Mouse (Mus musculus): Measurements from ENCODE around the gene Opcml. TPM values are rescaled to one million over a fixed set of nuclear protein-coding genes. Genes with fewer than 3 reads are reported as not detected.
A peak's percentile ranks its signal among the peaks of the same experiment; 100 is the strongest.

The Opcml gene
- total RNA-seq, 2 experiments from 2014 or later: 0.89 to 2.6 TPM

- no peak for DNase-seq (ENCODE audit: low spot score in 2 of 2)
Observed at GRCm38 (mm10) chr9:28731811-28732602, 941.4 kb downstream of the Opcml start.

DNA sequence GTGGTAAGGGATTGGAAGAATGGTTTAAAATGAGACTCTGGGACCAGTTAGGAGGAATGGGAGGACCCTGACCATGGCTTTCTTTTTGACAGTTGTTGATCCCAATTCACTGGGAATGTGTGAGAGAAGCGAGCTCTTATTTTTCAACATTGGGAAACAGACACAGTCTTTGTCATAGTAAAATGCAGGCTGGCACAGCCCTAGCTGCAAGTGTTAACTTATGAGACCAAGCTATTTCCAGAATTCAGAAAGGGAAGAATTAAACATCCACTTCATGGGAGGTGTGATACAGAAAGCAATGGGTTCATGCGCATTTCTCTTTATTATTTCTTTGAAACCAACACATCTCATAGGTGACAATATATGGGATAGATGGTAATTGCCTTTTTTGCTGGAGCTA, 947.4 kb downstream of the Opcml start:
- DNase-seq (ENCODE audit: low spot score in 2 of 2): no peak

GRCm38 (mm10) chr9:28738451-28738860, 947.9 kb downstream of the Opcml start:
- DNase-seq (ENCODE audit: low spot score in 2 of 2): no peak

DNA sequence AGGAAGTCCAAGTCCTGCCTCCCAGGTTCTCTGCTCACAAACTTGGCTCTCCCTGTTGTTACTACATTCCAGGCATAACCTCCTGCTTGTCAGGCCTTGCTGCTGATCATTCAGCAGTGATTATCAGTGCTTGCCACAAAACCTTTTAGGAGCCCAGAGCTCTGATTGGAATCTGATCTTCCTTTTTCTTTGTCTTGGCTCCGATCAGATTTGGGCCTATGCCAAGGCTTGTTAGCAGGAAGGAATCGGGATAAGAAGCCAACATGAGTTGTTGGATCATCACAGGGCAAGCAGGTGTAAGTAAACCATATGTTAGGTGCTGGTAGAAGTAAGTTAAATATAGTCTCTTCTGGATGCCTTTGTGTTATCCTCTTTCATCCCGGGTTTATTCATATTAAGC, 954.2 kb downstream of the Opcml start:
- no peak for DNase-seq (ENCODE audit: low spot score in 2 of 2)

- peak in 1 of 2 experiments; percentile 2 for DNase-seq (ENCODE audit: low spot score in 2 of 2)
Observed at GRCm38 (mm10) chr9:28748902-28749301, 958.3 kb downstream of the Opcml start.

DNA sequence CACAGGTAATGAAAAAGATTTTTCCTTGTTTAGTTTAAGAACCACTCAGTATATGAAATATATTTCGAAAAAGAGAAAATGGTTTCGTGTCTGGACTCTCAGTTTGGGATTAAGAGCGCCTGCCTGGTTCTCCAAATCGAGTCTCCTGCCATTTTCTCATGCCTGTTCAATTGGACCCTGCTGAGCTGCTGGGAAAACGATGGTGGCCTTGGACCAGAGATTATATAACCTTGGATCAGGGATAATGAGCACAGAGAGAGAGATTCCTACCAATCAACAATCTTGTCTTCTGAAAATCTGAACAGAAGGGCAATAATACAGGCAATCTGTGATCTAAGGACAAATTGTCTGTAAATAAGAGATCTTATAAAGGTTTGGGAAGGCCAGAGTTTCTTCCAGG, 962.3 kb downstream of the Opcml start:
- DNase-seq (ENCODE audit: low spot score in 2 of 2): no peak

- DNase-seq (ENCODE audit: low spot score in 2 of 2): no peak
Observed at GRCm38 (mm10) chr9:28756841-28757451, 966.4 kb downstream of the Opcml start.

DNA sequence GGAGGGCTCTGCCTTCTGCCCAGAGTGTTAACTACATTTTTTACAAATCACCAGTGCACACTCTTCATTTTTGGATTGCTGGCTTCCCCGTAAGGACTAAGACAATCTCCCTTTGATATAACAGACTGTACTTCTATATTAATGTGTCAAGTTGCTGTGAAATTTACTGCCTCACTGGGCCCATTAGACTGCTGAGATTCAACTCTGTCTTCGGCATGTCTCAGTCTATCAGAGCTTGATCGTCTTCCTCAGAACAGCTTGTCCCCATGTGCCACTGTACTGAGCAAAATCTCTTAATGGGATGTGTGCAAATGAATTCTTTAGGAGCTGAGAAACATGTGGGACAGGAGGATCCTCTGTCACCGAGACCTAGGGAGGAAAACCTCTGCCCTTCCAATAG, 970.9 kb downstream of the Opcml start:
- DNase-seq (ENCODE audit: low spot score in 2 of 2): no peak

DNA sequence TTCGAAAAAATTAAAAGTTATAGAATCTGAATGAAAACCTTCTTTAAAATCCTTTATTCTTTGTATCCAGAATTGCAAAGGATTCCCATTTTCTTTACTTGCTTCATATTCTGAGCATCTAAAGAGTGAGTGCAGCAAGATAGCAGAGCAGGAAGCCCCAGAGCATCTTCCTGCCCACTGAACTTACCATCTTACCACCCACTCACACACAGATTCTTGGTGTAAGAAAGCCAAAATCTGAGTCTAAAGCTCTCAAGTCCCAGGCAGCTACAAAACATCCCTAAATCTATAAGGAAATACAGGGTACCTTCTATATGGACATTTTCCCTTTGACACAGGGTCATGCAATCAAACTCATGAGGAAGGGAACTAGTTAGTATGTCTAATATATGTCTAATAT, 973.6 kb downstream of the Opcml start:
- no peak for DNase-seq (ENCODE audit: low spot score in 2 of 2)

DNA sequence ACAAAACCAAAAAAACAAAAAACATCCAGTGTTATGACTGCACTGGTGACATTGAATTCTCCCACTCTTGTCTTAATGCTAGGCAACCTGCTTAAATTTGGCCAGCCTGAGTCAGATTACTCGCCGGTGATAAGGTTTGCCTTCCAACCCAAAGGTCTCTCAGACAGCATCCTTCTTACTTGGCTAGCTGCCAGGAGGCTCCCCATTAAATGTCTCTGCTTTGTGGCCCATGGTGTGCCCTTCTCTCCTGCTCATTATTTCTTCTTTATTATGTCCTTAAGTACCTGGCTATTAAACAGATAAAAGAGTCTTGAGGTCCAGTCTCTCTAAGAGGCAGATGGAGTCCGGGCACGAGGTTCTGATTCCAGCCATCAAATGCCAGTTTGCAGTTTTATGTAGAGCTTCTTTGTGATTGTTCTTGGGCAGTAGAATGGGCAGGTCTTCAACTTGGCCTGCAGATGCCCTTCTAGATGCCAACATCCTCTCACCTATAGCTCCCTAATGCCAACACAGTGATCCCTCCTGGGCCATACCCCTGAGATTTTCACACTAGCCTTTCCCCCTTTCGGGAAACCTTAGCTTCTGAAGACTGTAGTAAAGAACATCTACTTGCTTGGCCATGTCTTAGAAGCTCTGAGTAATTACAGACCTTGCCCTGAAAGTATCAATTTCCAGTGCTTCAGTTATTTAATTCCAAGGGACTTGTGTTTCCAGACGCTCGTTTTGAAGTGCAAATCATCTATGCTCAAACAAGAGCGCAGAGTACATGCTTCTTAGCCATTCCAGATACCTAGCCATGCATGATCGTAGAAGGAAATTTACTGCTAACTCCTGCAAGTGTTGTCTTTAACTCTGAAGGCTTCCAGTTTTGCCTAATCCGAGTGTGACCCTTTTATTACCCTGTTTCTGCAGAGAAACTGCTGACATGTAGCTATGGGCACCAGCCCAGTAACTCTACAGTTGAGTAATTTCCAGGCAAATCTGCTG, 986.2 kb downstream of the Opcml start:
- DNase-seq (ENCODE audit: low spot score in 2 of 2): no peak

DNA sequence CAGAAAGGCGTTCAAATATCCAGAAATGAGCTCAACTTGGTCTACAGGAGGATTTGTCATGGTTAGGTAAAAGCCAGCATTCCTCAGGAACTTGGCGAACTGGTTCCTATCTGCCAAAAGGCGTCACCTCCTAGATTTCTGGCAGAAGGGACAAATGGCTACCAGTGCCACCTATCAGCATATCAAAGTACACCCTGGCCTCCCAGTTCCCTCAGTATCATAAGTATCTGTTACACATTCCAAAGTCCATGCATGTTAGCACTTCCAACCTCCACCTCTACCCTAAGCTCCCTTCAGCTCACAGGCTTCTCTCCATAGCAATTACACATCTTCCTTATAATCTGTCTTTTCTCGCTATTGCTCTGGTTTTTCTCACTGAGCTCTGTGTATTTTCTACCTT, 993.3 kb downstream of the Opcml start:
- no peak for DNase-seq (ENCODE audit: low spot score in 2 of 2)

GRCm38 (mm10) chr9:28789439-28789838, 998.9 kb downstream of the Opcml start:
- no peak for DNase-seq (ENCODE audit: low spot score in 2 of 2)

DNA sequence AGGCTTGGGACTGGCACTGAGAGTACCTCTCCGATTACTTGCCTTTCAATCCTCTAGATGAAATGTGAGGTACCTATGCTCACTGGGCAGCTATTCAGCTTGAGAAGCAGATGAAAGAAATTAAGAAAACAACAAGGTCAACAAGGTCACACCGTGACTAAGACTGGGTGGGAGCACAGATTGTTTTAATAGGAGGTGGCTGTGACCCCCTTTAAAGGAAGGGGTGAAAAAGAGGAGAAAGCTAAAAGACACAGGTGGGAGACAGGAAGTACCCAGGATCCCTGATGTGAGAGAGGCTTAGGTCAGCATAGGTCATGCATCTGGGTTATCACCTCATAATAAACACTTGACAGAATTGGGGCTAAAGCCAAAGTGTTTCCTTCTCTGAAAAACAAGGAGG, 1009.5 kb downstream of the Opcml start:
- DNase-seq (ENCODE audit: low spot score in 2 of 2): no peak

DNA sequence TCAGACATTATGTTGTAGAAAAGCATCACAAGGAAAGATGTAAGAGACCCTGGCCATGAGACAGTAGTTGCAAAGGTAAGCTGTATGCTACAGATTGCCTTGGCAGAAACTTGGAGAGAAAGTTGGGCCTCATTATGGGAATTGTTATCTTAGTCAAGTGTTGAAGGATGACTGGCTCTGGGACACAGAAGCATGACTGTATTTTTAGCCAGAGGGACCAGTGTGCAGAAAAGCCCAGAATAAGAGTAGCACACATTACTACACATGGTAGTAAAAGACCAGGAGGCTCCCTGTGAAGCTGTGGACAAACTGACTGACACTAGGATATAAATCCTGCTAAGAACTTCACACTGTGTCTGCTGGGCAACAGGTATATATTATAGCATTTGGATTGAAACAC, 1016.1 kb downstream of the Opcml start:
- DNase-seq (ENCODE audit: low spot score in 2 of 2): no peak

GRCm38 (mm10) chr9:28822060-28822459, 1031.5 kb downstream of the Opcml start:
- DNase-seq (ENCODE audit: low spot score in 2 of 2): no peak

GRCm38 (mm10) chr9:28822466-28822865, 1031.9 kb downstream of the Opcml start:
- DNase-seq (ENCODE audit: low spot score in 2 of 2): no peak

GRCm38 (mm10) chr9:28825821-28826220, 1035.2 kb downstream of the Opcml start:
- DNase-seq (ENCODE audit: low spot score in 2 of 2): no peak

DNA sequence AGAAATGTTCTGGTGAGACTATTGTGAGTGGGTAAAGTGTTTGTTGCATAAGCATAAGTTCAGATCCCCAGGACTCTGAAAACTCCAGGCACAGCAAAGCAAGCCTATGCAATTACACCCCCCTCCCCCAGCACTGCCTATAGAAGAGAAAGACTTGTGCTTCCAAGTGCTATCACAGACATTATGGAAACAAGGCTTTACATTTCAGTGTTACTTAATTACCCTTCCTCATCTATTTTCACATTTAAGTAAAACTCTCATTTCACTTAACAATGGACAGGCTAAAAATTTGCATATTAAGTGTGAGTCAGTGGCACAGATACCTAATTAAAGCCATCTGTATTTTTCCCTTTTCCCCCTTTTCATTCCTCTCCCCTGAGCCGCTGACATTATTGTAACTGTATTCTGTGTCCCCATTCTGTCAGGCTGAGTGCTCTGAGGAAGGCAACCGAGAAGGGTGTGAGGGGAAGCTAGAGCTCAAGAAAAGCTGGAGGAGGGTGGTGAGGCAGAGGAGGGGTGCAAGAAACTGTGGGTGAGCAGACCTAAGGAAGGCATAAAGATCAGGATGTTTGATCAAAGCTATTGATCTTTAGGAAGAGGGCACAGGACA, 1055.5 kb downstream of the Opcml start:
- DNase-seq (ENCODE audit: low spot score in 2 of 2): no peak

DNA sequence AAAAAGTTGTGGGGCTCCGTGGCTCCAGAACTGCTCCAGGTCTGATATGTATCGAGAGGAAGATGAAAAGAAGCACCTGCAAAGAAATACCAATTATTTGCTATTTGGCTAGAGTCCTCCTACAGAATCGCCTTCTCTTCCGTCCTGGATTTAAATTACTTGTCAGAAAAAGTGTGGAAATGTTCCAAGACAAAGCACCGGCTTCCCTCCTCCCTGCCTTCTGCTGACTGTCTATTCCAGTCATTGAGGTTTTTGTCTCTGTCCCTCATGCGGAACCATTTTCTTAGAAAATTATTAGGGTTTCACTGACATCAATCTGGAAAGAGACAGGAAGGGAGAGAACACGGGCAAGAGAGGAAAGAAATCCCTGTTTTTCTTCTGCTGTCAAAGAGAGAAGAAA, 1065.3 kb downstream of the Opcml start:
- no peak for DNase-seq (ENCODE audit: low spot score in 2 of 2)

GRCm38 (mm10) chr9:28861983-28862382, 1071.4 kb downstream of the Opcml start:
- DNase-seq (ENCODE audit: low spot score in 2 of 2): no peak

GRCm38 (mm10) chr9:28867256-28867655, 1076.7 kb downstream of the Opcml start:
- no peak for DNase-seq (ENCODE audit: low spot score in 2 of 2)

All from adrenal gland, adult 18-20 months (tissue).